Mouse (Mus musculus) G1E (cell line): ENCODE results near the gene Foxn3.

Experiments used
- CTCF ChIP-seq: IDR thresholded peaks from 2 replicates; pipeline ENCODE4 v1.5.1; 2012; ENCODE audit warnings: low read depth, low read length, inconsistent platforms, mixed read lengths
- GATA1 ChIP-seq: IDR thresholded peaks from 2 replicates; pipeline ENCODE4 v1.6.1; 2012; ENCODE audit warnings: borderline replicate concordance, low read length, inconsistent platforms, mixed read lengths
- GATA2 ChIP-seq: IDR thresholded peaks from 2 replicates; pipeline ENCODE4 v1.6.1; 2012; ENCODE audit warnings: low read depth, low read length, inconsistent platforms, borderline replicate concordance
- POLR2AphosphoS5 ChIP-seq: IDR thresholded peaks from 2 replicates; pipeline ENCODE4 v1.6.1; 2012; ENCODE audit warnings: low read depth, low read length, inconsistent platforms; ENCODE audit not compliant: insufficient replicate concordance
- TAL1 ChIP-seq: conservative IDR thresholded peaks from 2 replicates; pipeline ENCODE4 v1.6.1; 2012; ENCODE audit warnings: low read depth, low read length, inconsistent platforms, mixed read lengths

DNA sequence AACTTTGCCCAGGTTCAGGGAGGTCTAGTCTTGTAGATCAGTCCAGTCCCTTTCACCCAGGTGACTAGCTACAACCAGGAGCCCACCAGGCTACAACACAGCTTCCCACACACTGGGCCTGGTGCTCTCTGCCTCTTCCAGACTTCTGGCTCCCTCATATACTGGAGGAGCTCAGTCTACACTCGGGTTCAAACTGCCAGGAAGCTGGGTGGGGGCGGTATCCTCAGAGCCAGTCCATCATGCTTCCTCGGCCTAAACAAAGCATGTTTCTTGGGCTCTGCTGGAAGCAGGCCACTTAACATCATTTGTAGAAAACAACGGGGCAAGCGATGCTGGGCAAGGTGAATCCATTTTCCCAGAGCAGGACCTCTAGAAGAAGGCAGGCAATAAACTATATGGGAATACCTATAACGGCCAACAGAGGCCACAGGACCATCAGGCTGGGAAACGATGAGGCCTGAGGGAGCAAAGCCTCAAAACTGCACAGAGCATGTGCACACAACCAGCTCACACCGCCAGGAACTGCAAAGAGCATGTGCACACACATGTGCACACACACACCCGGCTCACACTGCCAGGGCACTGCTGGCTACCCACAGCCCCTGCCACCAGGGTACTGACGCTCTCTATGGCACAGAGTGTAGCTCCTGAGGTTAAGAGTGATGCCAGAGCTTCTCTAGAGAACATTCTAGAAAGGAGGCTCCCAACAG, 214.3 kb downstream of the Foxn3 start:
- TF ChIP-seq CTCF, result no peak
- TF ChIP-seq GATA1, result no peak
- no peak for TF ChIP-seq GATA2
- TF ChIP-seq POLR2AphosphoS5, result no peak
- no peak for TF ChIP-seq TAL1
